Mouse (Mus musculus): ENCODE measurements around the gene Rbm33.

Rbm33 gene

GRCm38 (mm10) chr5:28402756-28403155, 85.8 kb downstream of the Rbm33 start:
- no peak for DNase-seq (ENCODE audit: extremely low read depth, insufficient read length, low spot score)

- no peak for DNase-seq (ENCODE audit: extremely low read depth, insufficient read length, low spot score)
Measured at GRCm38 (mm10) chr5:28406662-28407061, 89.7 kb downstream of the Rbm33 start.

- no peak for DNase-seq (ENCODE audit: extremely low read depth, insufficient read length, low spot score)
Measured at GRCm38 (mm10) chr5:28412006-28412685, 95.2 kb downstream of the Rbm33 start.

GRCm38 (mm10) chr5:28413533-28413932, 96.6 kb downstream of the Rbm33 start:
- DNase-seq (ENCODE audit: extremely low read depth, insufficient read length, low spot score) = no peak

GRCm38 (mm10) chr5:28414076-28414475, 97.2 kb downstream of the Rbm33 start:
- no peak for DNase-seq (ENCODE audit: extremely low read depth, insufficient read length, low spot score)

GRCm38 (mm10) chr5:28416029-28416428, 99.1 kb downstream of the Rbm33 start:
- DNase-seq (ENCODE audit: extremely low read depth, insufficient read length, low spot score) = no peak

- DNase-seq (ENCODE audit: extremely low read depth, insufficient read length, low spot score) = no peak
Measured at GRCm38 (mm10) chr5:28418734-28419133, 101.8 kb downstream of the Rbm33 start.

GRCm38 (mm10) chr5:28419640-28420265, 102.8 kb downstream of the Rbm33 start:
- DNase-seq (ENCODE audit: extremely low read depth, insufficient read length, low spot score) = no peak

- no peak for DNase-seq (ENCODE audit: extremely low read depth, insufficient read length, low spot score)
Measured at GRCm38 (mm10) chr5:28423781-28424180, 106.9 kb downstream of the Rbm33 start.

- DNase-seq (ENCODE audit: extremely low read depth, insufficient read length, low spot score) = no peak
Measured at GRCm38 (mm10) chr5:28425926-28426325, 109.0 kb downstream of the Rbm33 start.

GRCm38 (mm10) chr5:28450126-28450890, 133.4 kb downstream of the Rbm33 start:
- DNase-seq (ENCODE audit: extremely low read depth, insufficient read length, low spot score) = no peak

- no peak for DNase-seq (ENCODE audit: extremely low read depth, insufficient read length, low spot score)
Measured at GRCm38 (mm10) chr5:28451053-28451638, 134.2 kb downstream of the Rbm33 start.

GRCm38 (mm10) chr5:28453086-28453485, 136.2 kb downstream of the Rbm33 start:
- DNase-seq (ENCODE audit: extremely low read depth, insufficient read length, low spot score) = no peak

- no peak for DNase-seq (ENCODE audit: extremely low read depth, insufficient read length, low spot score)
Measured at GRCm38 (mm10) chr5:28453523-28453922, 136.6 kb downstream of the Rbm33 start.

GRCm38 (mm10) chr5:28454546-28454945, 137.6 kb downstream of the Rbm33 start:
- DNase-seq (ENCODE audit: extremely low read depth, insufficient read length, low spot score) = no peak

- no peak for DNase-seq (ENCODE audit: extremely low read depth, insufficient read length, low spot score)
Measured at GRCm38 (mm10) chr5:28455721-28456120, 138.8 kb downstream of the Rbm33 start.

GRCm38 (mm10) chr5:28456366-28456765, 139.4 kb downstream of the Rbm33 start:
- no peak for DNase-seq (ENCODE audit: extremely low read depth, insufficient read length, low spot score)

GRCm38 (mm10) chr5:28457921-28458641, 141.2 kb downstream of the Rbm33 start:
- DNase-seq (ENCODE audit: extremely low read depth, insufficient read length, low spot score) = no peak

- no peak for DNase-seq (ENCODE audit: extremely low read depth, insufficient read length, low spot score)
Measured at GRCm38 (mm10) chr5:28458821-28459240, 141.9 kb downstream of the Rbm33 start.

GRCm38 (mm10) chr5:28459456-28460225, 142.7 kb downstream of the Rbm33 start:
- no peak for DNase-seq (ENCODE audit: extremely low read depth, insufficient read length, low spot score)
